Mouse (Mus musculus) E14TG2a.4 (cell line): Measurements from ENCODE around the gene Hsd17b2.

Source experiments
- CTCF ChIP-seq: conservative IDR thresholded peaks from 2 replicates; pipeline ENCODE4 v1.5.1; 2014; ENCODE audit warnings: low read length
- POU5F1 ChIP-seq: IDR thresholded peaks from 2 replicates; pipeline ENCODE4 v1.6.1; 2014; ENCODE audit warnings: low read length, borderline replicate concordance

DNA sequence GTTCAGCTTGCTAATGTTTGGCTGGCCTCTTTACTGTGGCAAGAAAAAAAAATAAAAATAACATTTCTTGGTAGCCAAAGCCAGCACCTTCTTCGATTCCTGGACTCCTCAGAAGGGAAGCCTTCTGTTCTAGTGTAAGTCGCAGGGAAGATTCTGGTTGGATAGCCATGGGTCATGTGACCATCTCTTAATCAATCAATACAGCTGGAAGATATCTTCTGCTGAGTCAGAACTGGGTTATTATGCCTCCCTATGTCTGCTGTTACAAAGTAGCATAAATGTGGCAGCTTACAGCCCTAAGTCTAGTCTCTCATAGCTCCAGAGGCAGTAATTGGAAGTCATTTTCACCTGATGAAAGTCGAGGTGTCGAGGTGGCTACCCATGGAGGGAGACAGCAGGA, 23.1 kb upstream of the Hsd17b2 start:
- TF ChIP-seq CTCF (no peak), POU5F1 (no peak)
